Mouse (Mus musculus): ENCODE results near the gene Itprid1. TPM values are rescaled to one million over a fixed set of nuclear protein-coding genes. Genes with fewer than 3 reads are reported as not detected.

Itprid1 gene
- polyA plus RNA-seq, 1 experiment from 2014 or later = 2.8 TPM

DNA sequence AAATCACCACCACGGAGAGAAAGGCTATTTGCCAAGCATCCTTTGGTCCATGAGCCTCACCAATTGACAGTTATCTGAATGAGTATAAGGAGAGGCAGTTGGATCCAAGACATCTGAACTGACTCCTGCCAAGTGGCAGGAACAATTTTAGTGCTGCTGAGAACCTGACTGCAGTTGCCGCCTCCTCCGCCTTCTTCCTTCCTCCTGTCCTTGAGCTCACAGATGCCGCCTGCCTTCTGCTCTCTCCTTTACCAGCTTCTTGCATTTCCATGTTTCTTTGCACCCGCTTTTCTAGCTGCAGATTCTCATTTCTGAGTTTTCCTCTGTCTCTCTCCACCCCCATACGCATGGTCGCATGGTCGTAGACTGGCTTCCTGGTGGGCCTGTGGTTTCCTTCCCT lies 25.5 kb upstream of the Itprid1 start:
- no peak overlapping the region for H3K9ac ChIP-seq (replicated peaks)
- whole genome bisulfite sequencing = 75% methylated on average over 8 of the region's 8 CpGs
- H3K9me3 ChIP-seq = no peaks in the 10 kb centered on the region
- H3K36me3 ChIP-seq = no peaks in the 10 kb centered on the region
- no peak overlapping the region for H3K4me3 ChIP-seq
- peak overlapping the region; percentile 75 for H3K27ac ChIP-seq (replicated peaks)
- H3K4me2 ChIP-seq (replicated peaks) = no peak overlapping the region
- H3K4me1 ChIP-seq = 0 out of 2 replicates have a peak, but pooled peaks cover 4% of the 10 kb centered on the region
- H3K27me3 ChIP-seq = no peaks in the 10 kb centered on the region
- ATAC-seq (replicated peaks) = peak; percentile 28; the same call in 1 of the 2 replicates

DNA sequence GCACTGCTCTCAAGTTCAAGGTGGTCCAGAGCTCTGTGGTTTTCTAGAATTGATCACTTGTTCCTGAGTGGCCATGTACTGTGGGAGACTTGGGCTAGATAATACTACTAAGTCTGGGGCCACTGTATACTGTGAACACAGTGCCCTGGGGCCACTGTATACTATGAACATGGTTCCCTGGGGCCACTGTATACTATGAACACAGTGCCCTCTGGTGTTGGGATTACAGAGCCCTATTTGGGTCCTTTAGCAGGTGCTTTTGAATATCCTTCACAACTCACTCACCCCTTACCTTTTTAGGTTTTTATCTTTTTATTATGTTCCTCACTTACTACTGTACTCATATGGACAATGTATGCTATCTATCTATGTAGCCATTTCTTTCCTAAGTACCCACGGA lies 24.3 kb upstream of the Itprid1 start:
- Histone ChIP-seq H3K4me1 (0 out of 2 replicates have a peak, but pooled peaks cover 4% of the 10 kb centered on the region), H3K27me3 (no peaks in the 10 kb centered on the region), H3K36me3 (no peaks in the 10 kb centered on the region), H3K27ac (replicated peaks) (no peak overlapping the region), H3K4me2 (replicated peaks) (no peak overlapping the region), H3K9ac (replicated peaks) (no peak overlapping the region), H3K9me3 (no peaks in the 10 kb centered on the region), H3K4me3 (no peak overlapping the region)
- WGBS = 67% methylated on average over 1 of the region's 1 CpGs
- ATAC-seq (replicated peaks) = no peak; the same call in 1 of the 2 replicates

DNA sequence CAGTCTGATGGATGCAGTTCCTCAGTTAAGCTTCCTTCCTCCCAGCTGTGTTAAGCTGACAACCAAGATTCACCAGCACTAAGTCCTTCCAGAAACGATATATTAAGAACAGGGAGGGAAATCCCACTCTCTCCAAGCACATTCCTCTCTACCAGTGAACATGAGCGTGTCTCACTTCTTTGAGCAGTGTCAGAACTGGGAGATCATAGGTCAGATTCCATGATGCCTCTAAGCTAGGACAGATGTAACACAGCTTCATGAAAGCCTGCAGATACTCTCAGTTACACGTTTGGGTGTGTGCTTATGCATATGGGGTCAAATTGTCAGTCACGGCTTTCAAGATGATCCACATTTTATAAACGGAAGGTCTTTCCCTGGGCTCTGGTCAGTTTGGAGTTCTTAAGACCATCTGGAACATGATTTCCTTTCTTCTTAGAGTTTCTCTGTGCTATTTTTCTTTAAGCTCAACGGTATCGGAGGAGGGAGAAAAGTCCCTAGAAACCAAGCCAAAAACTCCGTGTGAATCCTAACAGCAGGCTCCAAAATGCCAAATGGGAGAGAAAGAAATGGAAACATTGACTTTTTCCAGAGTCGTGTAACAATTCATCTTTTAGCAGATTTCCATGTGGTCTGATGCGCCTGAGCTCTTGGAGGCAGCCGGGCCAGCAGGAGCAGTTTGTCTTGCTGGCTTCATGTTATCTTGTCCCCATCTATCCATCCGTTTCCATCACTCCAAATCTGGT lies 22.3 kb upstream of the Itprid1 start:
- Histone ChIP-seq H3K27me3 (no peaks in the 10 kb centered on the region), H3K9ac (replicated peaks) (no peak overlapping the region), H3K4me2 (replicated peaks) (no peak overlapping the region), H3K36me3 (no peaks in the 10 kb centered on the region), H3K4me1 (no peaks in the 10 kb centered on the region), H3K9me3 (no peaks in the 10 kb centered on the region), H3K27ac (replicated peaks) (no peak overlapping the region; the same call in 1 of the 2 replicates), H3K4me3 (no peak overlapping the region)
- no peak for ATAC-seq (replicated peaks)
- 72% methylated on average over 12 of the region's 12 CpGs for WGBS

DNA sequence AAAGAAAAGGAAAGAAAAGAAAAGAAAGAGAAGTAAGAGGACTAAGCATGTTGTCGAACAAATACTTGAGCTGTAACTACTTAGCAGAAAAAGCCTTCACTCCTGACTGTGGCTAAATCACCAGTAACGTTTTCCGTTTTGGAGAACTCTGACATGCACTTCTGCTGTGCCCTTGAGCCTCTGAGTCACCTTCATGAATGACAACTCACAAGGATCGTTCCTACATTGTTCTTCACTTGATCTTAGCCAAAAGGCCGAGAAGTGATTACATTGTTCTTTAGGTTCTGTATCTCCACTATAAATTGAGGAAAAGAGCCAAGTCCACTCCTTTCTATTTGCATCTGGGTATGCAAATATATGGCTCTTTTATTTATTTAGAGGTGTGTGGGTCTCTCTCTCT lies 19.8 kb upstream of the Itprid1 start:
- Histone ChIP-seq H3K36me3 (no peaks in the 10 kb centered on the region), H3K4me1 (no peaks in the 10 kb centered on the region), H3K4me3 (no peak overlapping the region), H3K27ac (replicated peaks) (no peak overlapping the region), H3K9ac (replicated peaks) (no peak overlapping the region), H3K27me3 (no peaks in the 10 kb centered on the region), H3K4me2 (replicated peaks) (no peak overlapping the region), H3K9me3 (no peaks in the 10 kb centered on the region)
- ATAC-seq (replicated peaks) = no peak
- 84% methylated on average over 5 of the region's 5 CpGs for WGBS

DNA sequence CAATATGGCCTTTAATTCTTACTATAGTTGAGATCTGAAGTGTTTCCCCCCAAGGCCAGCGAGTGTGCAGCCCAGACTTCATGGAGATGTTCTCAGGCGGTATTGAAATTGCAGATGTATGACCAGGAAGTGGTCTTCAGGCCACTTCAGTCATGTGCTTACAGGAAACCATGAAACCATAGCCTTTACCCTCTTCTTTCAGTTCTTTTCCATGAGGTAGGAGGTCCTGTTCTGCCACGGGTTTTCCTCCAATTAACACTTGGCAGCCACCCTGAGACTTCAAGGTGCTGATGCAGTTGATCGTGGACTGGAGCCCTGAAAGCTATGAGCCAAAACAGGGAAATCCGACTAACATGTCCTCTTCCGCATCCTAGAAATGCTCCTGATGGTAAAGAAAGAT lies 7.0 kb upstream of the Itprid1 start:
- Histone ChIP-seq H3K9me3 (no peaks in the 10 kb centered on the region), H3K4me2 (replicated peaks) (no peak overlapping the region), H3K9ac (replicated peaks) (no peak overlapping the region), H3K4me1 (no peaks in the 10 kb centered on the region), H3K36me3 (no peaks in the 10 kb centered on the region), H3K27me3 (no peaks in the 10 kb centered on the region), H3K4me3 (no peak overlapping the region), H3K27ac (replicated peaks) (no peak overlapping the region)
- no peak for ATAC-seq (replicated peaks)
- whole genome bisulfite sequencing = 78% methylated on average over 6 of the region's 6 CpGs

DNA sequence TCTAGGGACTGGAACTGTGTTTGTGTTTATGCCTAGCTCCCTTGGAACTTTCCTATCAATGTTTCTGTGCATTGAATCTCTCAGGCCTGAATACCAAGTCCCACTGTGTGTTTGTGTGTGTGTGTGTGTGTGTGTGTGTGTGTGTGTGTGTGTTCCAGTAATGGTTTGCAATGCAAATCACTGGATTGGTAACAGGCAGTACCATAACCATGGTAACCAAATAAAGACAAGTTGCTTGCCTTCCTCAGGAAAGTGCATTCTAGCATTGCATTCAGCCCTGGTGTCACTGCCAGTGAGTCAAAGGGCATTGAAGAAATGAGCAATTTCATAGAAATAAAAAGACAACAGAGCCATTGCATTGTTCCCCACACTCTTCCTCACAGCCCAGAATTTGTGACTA lies 15.9 kb downstream of the Itprid1 start:
- Histone ChIP-seq H3K9me3 (no peaks in the 10 kb centered on the region), H3K9ac (replicated peaks) (no peak overlapping the region), H3K27me3 (no peaks in the 10 kb centered on the region), H3K4me3 (no peak overlapping the region), H3K36me3 (no peaks in the 10 kb centered on the region), H3K27ac (replicated peaks) (no peak overlapping the region), H3K4me2 (replicated peaks) (no peak overlapping the region), H3K4me1 (no peaks in the 10 kb centered on the region)
- ATAC-seq (replicated peaks) = no peak

DNA sequence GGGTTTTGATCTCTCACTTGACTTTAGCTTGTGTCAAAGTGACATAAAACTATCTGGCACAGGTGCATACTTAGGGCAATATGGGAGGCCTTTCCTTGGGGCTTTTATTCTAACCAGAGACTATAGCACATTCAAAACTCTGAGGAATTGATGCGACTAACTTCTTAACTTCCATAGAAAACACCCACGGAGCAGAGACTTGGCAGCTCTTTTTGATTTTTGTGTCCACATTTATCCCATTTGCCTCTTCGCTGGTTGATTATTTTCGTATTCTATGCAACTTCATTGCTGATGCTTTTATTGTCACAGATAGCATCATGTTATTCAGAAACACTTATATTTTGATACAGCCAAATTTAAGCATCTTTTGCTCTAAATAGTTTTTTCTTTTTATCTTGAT lies 19.4 kb downstream of the Itprid1 start:
- 90% methylated on average over 4 of the region's 4 CpGs for WGBS
- Histone ChIP-seq H3K4me2 (replicated peaks) (no peak overlapping the region), H3K9ac (replicated peaks) (no peak overlapping the region), H3K4me1 (no peaks in the 10 kb centered on the region), H3K9me3 (no peaks in the 10 kb centered on the region), H3K27me3 (no peaks in the 10 kb centered on the region), H3K36me3 (no peaks in the 10 kb centered on the region), H3K4me3 (no peak overlapping the region), H3K27ac (replicated peaks) (no peak overlapping the region)
- no peak for ATAC-seq (replicated peaks)

DNA sequence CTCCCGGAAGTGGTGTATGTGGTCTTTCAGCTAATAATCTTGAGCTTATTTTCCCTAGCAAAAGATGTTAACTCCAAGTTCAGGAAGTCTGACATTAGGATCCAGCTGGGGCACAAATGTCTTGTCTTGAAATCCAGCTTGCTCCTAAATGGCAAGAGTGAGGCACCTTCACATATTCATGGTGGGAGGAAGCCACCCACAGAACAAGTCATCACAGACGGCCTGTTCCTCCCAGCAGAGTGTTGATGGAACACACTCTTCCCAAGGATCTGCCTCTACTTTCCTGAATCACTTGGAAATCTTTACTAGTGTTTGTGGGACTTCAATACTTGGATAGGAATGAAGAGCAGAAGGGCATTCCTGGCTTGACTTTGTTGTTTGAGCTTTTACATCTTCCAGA lies 28.5 kb downstream of the Itprid1 start:
- H3K36me3 ChIP-seq = no peaks in the 10 kb centered on the region
- no peaks in the 10 kb centered on the region for H3K4me1 ChIP-seq
- no peaks in the 10 kb centered on the region for H3K27me3 ChIP-seq
- no peak overlapping the region for H3K27ac ChIP-seq (replicated peaks)
- 83% methylated on average over 2 of the region's 2 CpGs for WGBS
- H3K9me3 ChIP-seq = no peaks in the 10 kb centered on the region
- ATAC-seq (replicated peaks) = no peak
- no peak overlapping the region for H3K4me3 ChIP-seq
- no peak overlapping the region for H3K4me2 ChIP-seq (replicated peaks)
- H3K9ac ChIP-seq (replicated peaks) = no peak overlapping the region

DNA sequence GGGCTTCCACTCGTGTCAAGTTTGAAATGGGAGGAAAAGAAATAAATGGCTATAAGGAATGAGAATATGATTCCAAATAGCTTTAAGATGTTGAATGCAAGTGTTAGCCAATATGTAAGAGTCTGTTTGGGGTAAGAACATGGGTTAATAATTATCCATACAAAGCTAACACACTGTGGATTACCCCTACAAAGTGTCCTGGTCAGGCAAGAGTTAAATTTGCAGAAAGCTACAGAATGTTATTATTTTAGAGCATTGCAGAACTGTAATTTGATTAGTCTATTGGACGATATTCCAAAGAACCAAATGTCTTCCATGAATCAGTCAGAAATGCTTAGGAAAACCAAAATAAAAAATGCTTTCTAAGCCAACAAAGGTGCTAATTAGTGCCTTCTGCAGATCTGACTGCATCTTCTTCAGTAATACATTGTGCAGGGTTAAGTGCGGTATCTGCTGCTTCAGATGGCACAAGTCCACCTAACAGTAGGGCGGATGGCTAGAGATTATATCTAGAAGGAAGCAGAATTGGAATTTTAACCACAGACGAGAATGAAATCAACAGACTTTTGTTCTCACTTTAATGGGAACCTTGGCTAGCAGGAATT lies 42.8 kb downstream of the Itprid1 start:
- no peaks in the 10 kb centered on the region for H3K9me3 ChIP-seq
- H3K36me3 ChIP-seq = no peaks in the 10 kb centered on the region
- ATAC-seq (replicated peaks) = peak; percentile 91
- H3K27ac ChIP-seq (replicated peaks) = peak overlapping the region; percentile 87
- peaks cover 23% of the 10 kb centered on the region for H3K4me1 ChIP-seq
- no peak overlapping the region for H3K4me3 ChIP-seq
- no peak overlapping the region for H3K9ac ChIP-seq (replicated peaks)
- WGBS = 40% methylated on average over 5 of the region's 5 CpGs
- no peak overlapping the region for H3K4me2 ChIP-seq (replicated peaks)
- H3K27me3 ChIP-seq = no peaks in the 10 kb centered on the region

DNA sequence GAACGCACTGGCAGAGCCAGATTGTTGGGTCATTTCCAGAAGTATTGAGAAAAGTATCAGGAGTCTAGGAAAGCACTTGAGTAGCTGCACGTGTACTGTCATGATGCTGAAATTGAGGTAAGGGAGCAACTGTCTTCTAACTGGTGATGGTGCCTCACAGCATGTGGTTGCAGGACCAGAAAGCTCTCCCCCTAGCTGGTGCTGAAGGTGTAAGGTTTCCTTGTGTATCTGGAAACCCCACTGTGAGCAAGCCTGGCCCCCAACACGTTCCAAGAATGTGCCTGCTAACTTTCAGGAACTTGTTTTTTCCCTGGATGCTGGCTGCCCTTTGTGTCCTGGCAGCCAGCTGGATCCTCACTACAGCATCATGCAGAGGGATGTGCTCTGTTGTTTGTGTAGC lies 44.2 kb downstream of the Itprid1 start:
- Histone ChIP-seq H3K27ac (replicated peaks) (peak overlapping the region; percentile 87), H3K4me2 (replicated peaks) (no peak overlapping the region), H3K9ac (replicated peaks) (no peak overlapping the region), H3K4me1 (peaks cover 23% of the 10 kb centered on the region), H3K4me3 (no peak overlapping the region), H3K36me3 (no peaks in the 10 kb centered on the region), H3K9me3 (no peaks in the 10 kb centered on the region), H3K27me3 (no peaks in the 10 kb centered on the region)
- ATAC-seq (replicated peaks) = no peak; the same call in 1 of the 2 replicates
- WGBS = 11% methylated on average over 3 of the region's 3 CpGs

DNA sequence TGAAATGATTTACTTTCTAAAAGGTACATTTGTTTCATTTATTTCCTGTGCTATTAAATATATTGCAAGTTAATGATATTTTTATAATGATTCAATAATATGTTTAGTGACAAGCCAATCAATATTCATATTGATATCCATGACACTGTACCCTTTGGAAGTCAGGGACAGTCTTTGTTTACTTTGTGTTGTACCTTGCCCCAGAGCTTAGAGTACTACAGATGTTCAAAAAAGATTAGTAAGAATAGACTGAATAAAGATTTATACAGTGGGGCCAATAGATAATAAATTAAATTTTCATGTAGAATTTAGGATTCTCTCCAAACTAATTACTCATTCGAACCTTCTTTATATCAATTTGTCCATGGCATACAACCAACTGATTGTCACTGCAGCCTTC lies 50.9 kb downstream of the Itprid1 start:
- Histone ChIP-seq H3K4me2 (replicated peaks) (no peak overlapping the region), H3K4me3 (no peak overlapping the region), H3K27me3 (no peaks in the 10 kb centered on the region), H3K9me3 (no peaks in the 10 kb centered on the region), H3K27ac (replicated peaks) (no peak overlapping the region), H3K4me1 (no peaks in the 10 kb centered on the region), H3K36me3 (no peaks in the 10 kb centered on the region), H3K9ac (replicated peaks) (no peak overlapping the region)
- no peak for ATAC-seq (replicated peaks)
- 64% methylated on average over 1 of the region's 1 CpGs for WGBS

DNA sequence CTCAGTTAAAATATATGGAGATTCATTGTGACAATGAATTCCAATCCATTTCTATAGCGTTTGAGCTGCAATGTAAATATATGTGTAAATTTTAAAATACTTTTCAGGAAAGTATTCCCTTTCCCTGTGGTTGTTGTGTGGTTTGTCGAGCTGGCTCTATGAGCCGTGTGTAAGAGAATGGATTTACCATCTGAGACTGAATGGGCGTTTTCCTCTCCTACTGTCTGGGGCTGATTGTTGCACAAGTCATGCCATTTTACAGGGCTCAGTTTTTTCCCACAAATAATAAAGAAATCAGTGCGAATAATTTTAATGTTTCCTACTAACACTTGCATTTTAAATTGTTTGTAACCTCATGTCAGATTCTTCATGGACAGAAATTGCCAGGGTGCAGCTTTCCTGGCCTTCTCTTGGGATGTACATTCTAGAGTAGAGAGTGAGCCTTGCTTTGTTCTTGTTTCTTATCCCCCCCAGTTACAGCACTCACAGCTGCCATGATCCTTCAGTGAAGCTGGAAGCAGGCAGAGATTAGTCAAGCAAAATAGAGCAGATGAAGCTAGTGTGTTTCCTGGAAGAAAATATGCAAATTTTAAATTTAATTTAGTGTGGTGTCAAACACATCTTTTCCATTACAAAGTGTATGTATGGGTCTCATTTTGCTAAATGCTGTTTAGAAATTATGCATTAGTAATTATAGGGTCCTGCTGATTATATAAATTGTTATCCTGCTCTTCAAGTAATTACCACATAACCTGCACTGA lies 65.1 kb downstream of the Itprid1 start:
- H3K4me3 ChIP-seq = no peak overlapping the region
- H3K4me1 ChIP-seq = peaks cover 9% of the 10 kb centered on the region
- H3K9ac ChIP-seq (replicated peaks) = no peak overlapping the region
- no peaks in the 10 kb centered on the region for H3K36me3 ChIP-seq
- WGBS = 54% methylated on average over 5 of the region's 5 CpGs
- peak overlapping the region; percentile 82 for H3K27ac ChIP-seq (replicated peaks)
- H3K9me3 ChIP-seq = no peaks in the 10 kb centered on the region
- H3K27me3 ChIP-seq = no peaks in the 10 kb centered on the region; the same call in 1 of the 2 replicates
- no peak overlapping the region for H3K4me2 ChIP-seq (replicated peaks)
- ATAC-seq (replicated peaks) = peak; percentile 94
